Mouse (Mus musculus): ENCODE data around the gene Man2a1. TPM values are rescaled to one million over a fixed set of nuclear protein-coding genes. Genes with fewer than 3 reads are reported as not detected.

The Man2a1 gene
- polyA plus RNA-seq, 1 experiment from 2014 or later: 9.1 TPM

GRCm38 (mm10) chr17:64739129-64739528 is 138.6 kb downstream of the Man2a1 start:
- WGBS: 91% methylated on average over 6 of the region's 6 CpGs
- Histone ChIP-seq H3K27me3 (ENCODE audit: insufficient read depth, poor library complexity, severe bottlenecking) (no peaks in the 10 kb centered on the region), H3K4me3 (no peak overlapping the region), H3K36me3 (peaks cover 39% of the 10 kb centered on the region), H3K4me1 (0 out of 2 replicates have a peak, but pooled peaks cover 7% of the 10 kb centered on the region), H3K27ac (no peak overlapping the region), H3K9me3 (no peaks in the 10 kb centered on the region)
- DNase-seq (ENCODE audit: low spot score): no peak

- H3K27me3 ChIP-seq (ENCODE audit: insufficient read depth, poor library complexity, severe bottlenecking): no peaks in the 10 kb centered on the region
- H3K27ac ChIP-seq: no peak overlapping the region
- DNase-seq (ENCODE audit: low spot score): no peak
- H3K4me1 ChIP-seq: peaks cover 12% of the 10 kb centered on the region; the same call in 1 of the 2 replicates
- peaks cover 36% of the 10 kb centered on the region for H3K36me3 ChIP-seq
- no peak overlapping the region for H3K4me3 ChIP-seq
- H3K9me3 ChIP-seq: no peaks in the 10 kb centered on the region
- 84% methylated on average over 6 of the region's 6 CpGs for WGBS
These were observed 142.4 kb downstream of the Man2a1 start for GRCm38 (mm10) chr17:64742715-64743605.

- Histone ChIP-seq H3K27ac (no peak overlapping the region), H3K36me3 (peaks cover 34% of the 10 kb centered on the region), H3K4me1 (peaks cover 13% of the 10 kb centered on the region; the same call in 1 of the 2 replicates), H3K4me3 (no peak overlapping the region), H3K27me3 (ENCODE audit: insufficient read depth, poor library complexity, severe bottlenecking) (no peaks in the 10 kb centered on the region), H3K9me3 (no peaks in the 10 kb centered on the region)
- WGBS: 78% methylated on average over 13 of the region's 13 CpGs
- no peak for DNase-seq (ENCODE audit: low spot score)
These were observed 143.2 kb downstream of the Man2a1 start for GRCm38 (mm10) chr17:64743606-64744300.

- 64% methylated on average over 8 of the region's 8 CpGs for WGBS
- Histone ChIP-seq H3K27me3 (ENCODE audit: insufficient read depth, poor library complexity, severe bottlenecking) (no peaks in the 10 kb centered on the region), H3K36me3 (peaks cover 30% of the 10 kb centered on the region), H3K4me3 (no peak overlapping the region), H3K4me1 (peaks cover 13% of the 10 kb centered on the region; the same call in 1 of the 2 replicates), H3K9me3 (no peaks in the 10 kb centered on the region), H3K27ac (no peak overlapping the region)
- no peak for DNase-seq (ENCODE audit: low spot score)
These were observed 146.2 kb downstream of the Man2a1 start for GRCm38 (mm10) chr17:64746637-64747225.

- no peak for DNase-seq (ENCODE audit: low spot score)
- no peak overlapping the region for H3K4me3 ChIP-seq
- peaks cover 25% of the 10 kb centered on the region for H3K36me3 ChIP-seq
- H3K27me3 ChIP-seq (ENCODE audit: insufficient read depth, poor library complexity, severe bottlenecking): no peaks in the 10 kb centered on the region
- WGBS: 83% methylated on average over 5 of the region's 5 CpGs
- H3K27ac ChIP-seq: no peak overlapping the region
- H3K4me1 ChIP-seq: peaks cover 13% of the 10 kb centered on the region; the same call in 1 of the 2 replicates
- no peaks in the 10 kb centered on the region for H3K9me3 ChIP-seq
These were observed 146.9 kb downstream of the Man2a1 start for GRCm38 (mm10) chr17:64747461-64747860.

GRCm38 (mm10) chr17:64748131-64748530 is 147.6 kb downstream of the Man2a1 start:
- DNase-seq (ENCODE audit: low spot score): no peak

GRCm38 (mm10) chr17:64749146-64749545 is 148.6 kb downstream of the Man2a1 start:
- Histone ChIP-seq H3K36me3 (peaks cover 20% of the 10 kb centered on the region), H3K4me1 (peaks cover 13% of the 10 kb centered on the region; the same call in 1 of the 2 replicates), H3K4me3 (no peak overlapping the region), H3K27ac (no peak overlapping the region), H3K27me3 (ENCODE audit: insufficient read depth, poor library complexity, severe bottlenecking) (no peaks in the 10 kb centered on the region), H3K9me3 (no peaks in the 10 kb centered on the region)
- no peak for DNase-seq (ENCODE audit: low spot score)
- 66% methylated on average over 1 of the region's 1 CpGs for WGBS

More at GRCm38 (mm10) chr17:64748131-64748530, 147.6 kb downstream of the Man2a1 start:
- Histone ChIP-seq H3K27ac (no peak overlapping the region), H3K27me3 (ENCODE audit: insufficient read depth, poor library complexity, severe bottlenecking) (no peaks in the 10 kb centered on the region), H3K9me3 (no peaks in the 10 kb centered on the region), H3K4me3 (no peak overlapping the region), H3K36me3 (peaks cover 24% of the 10 kb centered on the region), H3K4me1 (peaks cover 13% of the 10 kb centered on the region; the same call in 1 of the 2 replicates)
- WGBS: 64% methylated on average over 2 of the region's 2 CpGs

- Histone ChIP-seq H3K4me3 (no peak overlapping the region), H3K9me3 (no peaks in the 10 kb centered on the region), H3K27ac (no peak overlapping the region), H3K36me3 (peaks cover 9% of the 10 kb centered on the region), H3K4me1 (peaks cover 13% of the 10 kb centered on the region; the same call in 1 of the 2 replicates), H3K27me3 (ENCODE audit: insufficient read depth, poor library complexity, severe bottlenecking) (no peaks in the 10 kb centered on the region)
- DNase-seq (ENCODE audit: low spot score): no peak
- 84% methylated on average over 5 of the region's 5 CpGs for WGBS
These were observed 150.7 kb downstream of the Man2a1 start for GRCm38 (mm10) chr17:64751249-64751648.

GRCm38 (mm10) chr17:64752126-64753019 is 151.8 kb downstream of the Man2a1 start:
- Histone ChIP-seq H3K36me3 (peaks cover 9% of the 10 kb centered on the region), H3K4me3 (no peak overlapping the region), H3K27me3 (ENCODE audit: insufficient read depth, poor library complexity, severe bottlenecking) (no peaks in the 10 kb centered on the region), H3K4me1 (peaks cover 9% of the 10 kb centered on the region; the same call in 1 of the 2 replicates), H3K27ac (no peak overlapping the region), H3K9me3 (no peaks in the 10 kb centered on the region)
- DNase-seq (ENCODE audit: low spot score): no peak
- WGBS: 88% methylated on average over 13 of the region's 13 CpGs

- no peak overlapping the region for H3K27ac ChIP-seq
- H3K27me3 ChIP-seq (ENCODE audit: insufficient read depth, poor library complexity, severe bottlenecking): no peaks in the 10 kb centered on the region
- peaks cover 9% of the 10 kb centered on the region for H3K36me3 ChIP-seq
- WGBS: 87% methylated on average over 6 of the region's 6 CpGs
- no peak overlapping the region for H3K4me3 ChIP-seq
- no peaks in the 10 kb centered on the region for H3K9me3 ChIP-seq
- no peak for DNase-seq (ENCODE audit: low spot score)
- no peaks in the 10 kb centered on the region for H3K4me1 ChIP-seq
These were observed 153.0 kb downstream of the Man2a1 start for GRCm38 (mm10) chr17:64753507-64753906.

GRCm38 (mm10) chr17:64754142-64754863 is 153.8 kb downstream of the Man2a1 start:
- H3K4me1 ChIP-seq: no peaks in the 10 kb centered on the region
- H3K4me3 ChIP-seq: no peak overlapping the region
- no peak overlapping the region for H3K27ac ChIP-seq
- H3K36me3 ChIP-seq: peaks cover 9% of the 10 kb centered on the region
- H3K27me3 ChIP-seq (ENCODE audit: insufficient read depth, poor library complexity, severe bottlenecking): no peaks in the 10 kb centered on the region
- no peaks in the 10 kb centered on the region for H3K9me3 ChIP-seq
- 75% methylated on average over 9 of the region's 9 CpGs for WGBS
- no peak for DNase-seq (ENCODE audit: low spot score)
